ENCODE assay signal across 23 mouse cellular contexts in the genomic region with DNA sequence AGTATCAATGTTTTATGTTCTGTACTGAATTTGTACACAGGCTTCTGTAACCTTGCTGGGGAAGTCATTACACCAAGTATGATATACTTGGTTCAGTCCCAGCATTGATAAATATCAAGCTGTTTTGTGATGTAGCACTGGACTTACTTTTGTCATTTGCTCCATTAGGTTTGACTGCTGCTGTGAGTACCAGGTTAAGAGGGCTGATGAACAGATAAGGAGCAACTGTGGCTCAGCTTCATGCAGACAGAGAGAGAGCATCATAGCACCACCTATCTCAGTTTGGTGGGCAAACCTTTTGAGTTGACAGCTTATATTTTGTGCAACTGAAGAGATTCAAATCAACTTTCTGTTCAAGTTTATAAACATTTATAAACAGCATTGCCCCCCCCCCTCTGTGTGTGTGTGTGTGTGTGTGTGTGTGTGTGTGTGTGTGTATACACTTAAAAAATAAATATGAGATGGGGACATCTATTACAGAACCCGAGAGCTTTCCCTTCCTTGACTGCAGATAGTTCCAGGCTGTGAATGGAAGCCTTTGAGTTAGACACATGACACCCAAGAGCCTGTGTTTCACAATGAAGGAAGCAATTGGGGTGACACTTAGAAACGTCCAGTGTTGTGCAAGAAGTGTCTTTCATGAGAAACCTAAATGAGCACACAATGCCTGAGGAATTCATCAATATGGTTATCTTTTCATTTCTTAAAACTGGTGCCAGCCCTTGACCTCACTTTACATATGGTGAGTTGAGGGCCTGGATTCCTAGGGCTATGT.
DNase-seq lines count a peak whose midpoint lies in the region; ATAC-seq lines count a peak whose summit lies in the region.
"Had no signal": no experiment of that assay in that cellular context is flagged by ENCODE, and none has a peak within 500 bp of the region (broad histone marks: within the 10 kb centered on the region; RNA-seq: fewer than 3 reads in every experiment).

No protein-coding gene starts in this region.

- no peak for ATAC-seq in CD4-positive, CD25-positive, alpha-beta regulatory T cell, adult 4 months
- peak; percentile 67 for ATAC-seq in common myeloid progenitor, adult 5-6 weeks (replicated peaks; ENCODE audit: low read depth, poor library complexity, severe bottlenecking)
- peak; percentile 56 to 58; a peak in 2 of 4 replicates for ATAC-seq in hematopoietic stem cell, adult 5-6 weeks (replicated peaks in 1 of 2; ENCODE audit: insufficient read depth in 1 of 2, low FRiP score in 2 of 2, low TSS enrichment in 1 of 2, low read depth in 1 of 2, poor library complexity in 2 of 2, severe bottlenecking in 2 of 2)
- peak; percentile 68; the same call in 1 of the 2 replicates for ATAC-seq in megakaryocyte-erythroid progenitor cell, adult 5-6 weeks (replicated peaks; ENCODE audit: low FRiP score, low TSS enrichment, poor library complexity, severe bottlenecking)
- ATAC-seq: forebrain, embryonic 14.5 days; inflammation-experienced regulatory T-cells, adult 6 months had no signal

- no peak overlapping the region for H3K27ac ChIP-seq in embryonic facial prominence, embryonic 10.5 days (replicated peaks)
- H3K27ac ChIP-seq: forebrain, embryonic 10.5 days; gastrocnemius, adult 2 months; heart, adult 2 months; heart, embryonic 15.5 days; hindbrain, embryonic 10.5 days; hindbrain, embryonic 15.5 days had no signal

- H3K36me3 ChIP-seq in embryonic facial prominence, embryonic 10.5 days (replicated peaks), result no peaks in the 10 kb centered on the region
- H3K36me3 ChIP-seq: forebrain, embryonic 10.5 days; heart, embryonic 15.5 days; hindbrain, embryonic 10.5 days; hindbrain, embryonic 15.5 days had no signal

- H3K4me1 ChIP-seq in embryonic facial prominence, embryonic 10.5 days, result no peaks in the 10 kb centered on the region
- H3K4me1 ChIP-seq: forebrain, embryonic 10.5 days; heart, embryonic 15.5 days; hindbrain, embryonic 10.5 days; hindbrain, embryonic 15.5 days had no signal

- peak; percentile 23 for DNase-seq in CD4-positive, CD25-positive, alpha-beta regulatory T cell, adult 2 months (ENCODE audit: low read depth, low spot score)
- DNase-seq in right cerebral cortex, adult 2 months (ENCODE audit: low spot score in 2 of 2), result no peak
- DNase-seq in right cerebral cortex, postnatal 10 days (ENCODE audit: low spot score in 2 of 2), result no peak
- no peak for DNase-seq in embryonic facial prominence, embryonic 10.5 days (ENCODE audit: low spot score)
- DNase-seq: adrenal gland, adult 8-10 months; adrenal gland, postnatal 36 days; cerebellum, adult 11 months; cerebellum, adult 9-10 months; cerebellum, postnatal 25 days; gastrocnemius, adult 2 months; gastrocnemius, postnatal 36 days; heart, adult 2 months; heart, postnatal 14 days had no signal

- no peak overlapping the region for H3K4me3 ChIP-seq in embryonic facial prominence, embryonic 10.5 days
- H3K4me3 ChIP-seq: forebrain, embryonic 10.5 days; gastrocnemius, adult 2 months; heart, adult 2 months; heart, embryonic 15.5 days; hindbrain, embryonic 10.5 days; hindbrain, embryonic 15.5 days had no signal

- no peaks in the 10 kb centered on the region for H3K9me3 ChIP-seq in embryonic facial prominence, embryonic 10.5 days
- H3K9me3 ChIP-seq: forebrain, embryonic 10.5 days; heart, embryonic 15.5 days; hindbrain, embryonic 10.5 days; hindbrain, embryonic 15.5 days had no signal

- H3K27me3 ChIP-seq in embryonic facial prominence, embryonic 10.5 days (replicated peaks; ENCODE audit: low read depth, poor library complexity, severe bottlenecking), result no peaks in the 10 kb centered on the region
- H3K27me3 ChIP-seq: heart, embryonic 15.5 days; hindbrain, embryonic 15.5 days had no signal

- WGBS in embryonic facial prominence, embryonic 10.5 days, result 65% methylated on average over 2 of the region's 2 CpGs
